Mouse (Mus musculus): ENCODE results near the gene Lrrc41. TPM values are rescaled to one million over a fixed set of nuclear protein-coding genes. Genes with fewer than 3 reads are reported as not detected.
A peak's percentile ranks its signal among the peaks of the same experiment; 100 is the strongest.

The Lrrc41 gene
- total RNA-seq, 4 experiments from 2014 or later, result 45.7 to 49.3 (median 47.9) TPM

GRCm38 (mm10) chr4:116143891-116144717 lies 69.0 kb downstream of the Lrrc41 start:
- peak in 1 of 2 experiments; percentile 64 for DNase-seq (ENCODE audit: low spot score in 2 of 2)

Other genes with a start within 250 kb of the Lrrc41 start
- gene Mob3c, start 247.2 kb upstream of the Lrrc41 start, total RNA-seq (2022), result 10 to 100 TPM in 1 of 4 experiments, 1 to 10 TPM in 3; 4.5 to 10.2 (median 7.1) TPM
- 10 to 100 TPM; 47.2 to 70.6 (median 53.7) TPM for gene Mknk1, start 236.1 kb upstream of the Lrrc41 start, total RNA-seq (2022)
- gene Kncn, start 190.9 kb upstream of the Lrrc41 start, total RNA-seq (2022), result under 1 TPM in 3 of 4 experiments, not detected in 1; 0.39 to 0.53 (median 0.41) TPM
- under 1 TPM in 2 of 4 experiments, not detected in 2; 0.20 to 0.28 TPM for gene 6430628N08Rik, start 184.6 kb upstream of the Lrrc41 start, total RNA-seq (2022)
- gene Dmbx1, start 135.3 kb upstream of the Lrrc41 start, total RNA-seq (2022), result under 1 TPM in 1 of 4 experiments, not detected in 3; 0.08 TPM
- 100 to 1,000 TPM; 125 to 145 (median 136) TPM for gene Faah, start 57.3 kb upstream of the Lrrc41 start, total RNA-seq (2022)
- 10 to 100 TPM; 10.6 to 11.8 (median 11.7) TPM for gene Nsun4, start 21.4 kb upstream of the Lrrc41 start, total RNA-seq (2022)
- gene Uqcrh, start 198 bp upstream of the Lrrc41 start, total RNA-seq (2022), result 100 to 1,000 TPM; 402 to 415 (median 406) TPM
- gene Rad54l, start 48.4 kb downstream of the Lrrc41 start, total RNA-seq (2022), result 1 to 10 TPM in 1 of 4 experiments, under 1 TPM in 3; 0.41 to 1.1 (median 0.72) TPM
- 10 to 100 TPM; 69.7 to 76.0 (median 72.0) TPM for gene Pomgnt1, start 48.6 kb downstream of the Lrrc41 start, total RNA-seq (2022)
- gene Lurap1, start 76.1 kb downstream of the Lrrc41 start, total RNA-seq (2022), result 10 to 100 TPM; 21.9 to 23.7 (median 23.3) TPM
- gene Tspan1, start 92.3 kb downstream of the Lrrc41 start, total RNA-seq (2022), result not detected
- not detected for gene 1700042G07Rik, start 98.1 kb downstream of the Lrrc41 start, total RNA-seq (2022)
- 1 to 10 TPM in 1 of 4 experiments, under 1 TPM in 1, not detected in 2; 0.96 to 4.1 TPM for gene Gm49337, start 98.1 kb downstream of the Lrrc41 start, total RNA-seq (2022)
- gene Pik3r3, start 146.3 kb downstream of the Lrrc41 start, total RNA-seq (2022), result 10 to 100 TPM; 29.0 to 40.9 (median 35.9) TPM

Data from layer of hippocampus, adult 8-10 months (tissue).